Mouse (Mus musculus) myocyte (in vitro differentiated cells): Measurements from ENCODE around the gene Samd4. TPM values are rescaled to one million over a fixed set of nuclear protein-coding genes. Genes with fewer than 3 reads are reported as not detected.

ENCODE experiments used
- H3K27me3 ChIP-seq: one replicate; pipeline ENCODE4 v1.6.1; 2011; ENCODE audit not compliant: control insufficient read depth, insufficient read depth, insufficient read length
- H3K36me3 ChIP-seq: one replicate; pipeline ENCODE4 v1.6.1; 2011; ENCODE audit not compliant: control insufficient read depth, insufficient read depth
- H3K4me2 ChIP-seq: one replicate; pipeline ENCODE4 v1.6.1; 2011; ENCODE audit warnings: low read depth, control low read depth
- H3K4me3 ChIP-seq: one replicate; pipeline ENCODE4 v1.5.1; 2011; ENCODE audit warnings: mild to moderate bottlenecking, control low read depth, moderate library complexity
- H3K79me2 ChIP-seq: one replicate; pipeline ENCODE4 v1.6.1; 2011; ENCODE audit not compliant: control insufficient read depth, insufficient read depth
- H3ac ChIP-seq: one replicate; pipeline ENCODE4 v1.6.1; 2011; ENCODE audit not compliant: control insufficient read depth, insufficient read length
- CEBPB ChIP-seq: IDR thresholded peaks from 2 replicates; pipeline ENCODE4 v1.6.1; 2011; ENCODE audit warnings: mild to moderate bottlenecking, moderate library complexity; ENCODE audit not compliant: poor library complexity, insufficient read depth, severe bottlenecking
- E2F4 ChIP-seq: IDR thresholded peaks from one replicate; pipeline ENCODE4 v1.6.1; 2011; ENCODE audit warnings: mild to moderate bottlenecking, control low read depth, moderate library complexity; ENCODE audit not compliant: insufficient read depth
- MAX ChIP-seq: IDR thresholded peaks from one replicate; pipeline ENCODE4 v1.6.1; 2011; ENCODE audit warnings: low read depth, mild to moderate bottlenecking, control low read depth
- MYOD1 ChIP-seq, 3 experiments: IDR thresholded peaks; one replicate each; pipeline ENCODE4 v1.6.1; 2011; ENCODE audit warnings: control low read depth in 2 of 3, low read depth in 2 of 3, mild to moderate bottlenecking in 2 of 3, moderate library complexity in 1 of 3; ENCODE audit not compliant: insufficient read length in 2 of 3, control insufficient read depth in 1 of 3
- MYOG ChIP-seq, 3 experiments: IDR thresholded peaks; one replicate each; pipeline ENCODE4 v1.6.1; 2011; ENCODE audit warnings: control low read depth in 2 of 3, low read depth in 2 of 3, mild to moderate bottlenecking in 2 of 3; ENCODE audit not compliant: insufficient read length in 2 of 3, control insufficient read depth in 1 of 3, insufficient read depth in 1 of 3
- POLR2A ChIP-seq: IDR thresholded peaks from one replicate; pipeline ENCODE4 v1.6.1; 2011; ENCODE audit warnings: low read depth, mild to moderate bottlenecking, control low read depth, moderate library complexity; ENCODE audit not compliant: insufficient read length
- POLR2AphosphoS2 ChIP-seq: IDR thresholded peaks from one replicate; pipeline ENCODE4 v1.6.1; 2011; ENCODE audit warnings: low read depth, control low read depth; ENCODE audit not compliant: insufficient read length
- REST ChIP-seq: IDR thresholded peaks from one replicate; pipeline ENCODE4 v1.6.1; 2011; ENCODE audit warnings: mild to moderate bottlenecking, control low read depth, moderate library complexity; ENCODE audit not compliant: insufficient read depth, insufficient read length
- SRF ChIP-seq: IDR thresholded peaks from one replicate; pipeline ENCODE4 v1.6.1; 2011; ENCODE audit warnings: low read depth; ENCODE audit not compliant: control insufficient read depth, insufficient read length
- TCF12 ChIP-seq: IDR thresholded peaks from one replicate; pipeline ENCODE4 v1.6.1; 2011; ENCODE audit warnings: mild to moderate bottlenecking, control low read depth; ENCODE audit not compliant: poor library complexity, insufficient read depth, severe bottlenecking
- TCF3 ChIP-seq: IDR thresholded peaks from one replicate; pipeline ENCODE4 v1.6.1; 2011; ENCODE audit warnings: low read depth, control low read depth; ENCODE audit not compliant: insufficient read length
- USF1 ChIP-seq: IDR thresholded peaks from one replicate; pipeline ENCODE4 v1.6.1; 2011; ENCODE audit warnings: low read depth, mild to moderate bottlenecking, control low read depth, moderate library complexity
- polyA plus RNA-seq: library from polyadenylated mRNA; unstranded; fragments of >200 nt; fragmentation: generic; extraction: Trizol; gene quantifications from one replicate; pipeline ENCODE4 v1.2.1, GENCODE M21; 2012; ENCODE audit warnings: missing spikeins

Samd4 gene
- polyA plus RNA-seq, 1 experiment: 15.7 TPM

DNA sequence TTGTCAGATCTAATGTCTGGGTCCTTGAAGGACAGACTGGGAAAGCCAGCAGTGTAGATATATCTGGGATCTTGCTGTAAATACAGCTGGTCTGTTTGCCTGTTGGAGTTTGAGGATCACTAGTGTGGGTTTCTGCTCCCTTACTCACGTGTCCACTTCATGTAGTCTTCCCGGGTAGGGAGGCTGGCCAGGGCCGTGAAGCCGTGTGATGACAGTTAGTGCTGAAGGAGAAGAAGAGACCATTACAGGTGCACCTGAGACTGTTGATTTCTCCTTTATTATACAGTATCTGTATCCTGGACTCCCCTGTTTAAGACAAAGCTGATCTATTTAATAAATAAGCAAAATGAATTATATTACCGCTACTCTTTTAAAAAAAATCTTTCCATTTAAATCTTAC is 34.5 kb downstream of the Samd4 start:
- H3ac ChIP-seq: no peak overlapping the region
- H3K4me3 ChIP-seq: no peak overlapping the region
- H3K4me2 ChIP-seq: no peak overlapping the region
- H3K27me3 ChIP-seq: no peaks in the 10 kb centered on the region
- no peaks in the 10 kb centered on the region for H3K36me3 ChIP-seq
- peaks cover 49% of the 10 kb centered on the region for H3K79me2 ChIP-seq
- TF ChIP-seq POLR2A: no peak
- no peak for TF ChIP-seq E2F4
- no peak for TF ChIP-seq SRF
- no peak for TF ChIP-seq USF1
- TF ChIP-seq TCF12: no peak
- no peak for TF ChIP-seq CEBPB
- no peak for TF ChIP-seq MYOG (IDR thresholded peaks at IDR 0.05; ENCODE audit: control insufficient read depth in 1 of 3, insufficient read depth in 1 of 3, insufficient read length in 2 of 3, low read depth in 2 of 3)
- no peak for TF ChIP-seq MAX
- TF ChIP-seq MYOD1 (IDR thresholded peaks at IDR 0.05; ENCODE audit: control insufficient read depth in 1 of 3, insufficient read length in 2 of 3, low read depth in 2 of 3): no peak
- no peak for TF ChIP-seq TCF3
- no peak for TF ChIP-seq POLR2AphosphoS2
- TF ChIP-seq REST: no peak

DNA sequence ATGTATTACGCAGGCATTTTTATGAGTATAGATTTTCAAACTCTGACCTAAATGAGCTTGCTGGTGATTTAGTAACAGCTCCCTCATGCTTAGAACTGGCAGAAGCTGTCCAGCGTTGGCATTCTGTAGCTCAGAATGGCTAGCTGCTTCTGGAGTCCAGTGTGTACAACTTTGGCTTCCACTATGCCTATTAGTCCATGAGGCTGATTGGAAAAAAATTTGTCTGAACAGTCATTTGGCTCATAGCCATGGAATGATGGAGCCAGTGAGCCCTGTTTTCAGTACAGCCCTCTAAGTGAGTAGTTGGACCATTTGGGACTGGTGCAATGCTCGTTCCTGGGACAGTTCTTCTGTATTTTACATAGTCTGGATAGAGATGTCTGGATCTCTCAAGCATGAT is 34.9 kb downstream of the Samd4 start:
- H3K4me2 ChIP-seq: no peak overlapping the region
- no peaks in the 10 kb centered on the region for H3K36me3 ChIP-seq
- H3K27me3 ChIP-seq: no peaks in the 10 kb centered on the region
- H3K79me2 ChIP-seq: peaks cover 53% of the 10 kb centered on the region
- H3ac ChIP-seq: no peak overlapping the region
- TF ChIP-seq USF1 (no peak), POLR2A (no peak), POLR2AphosphoS2 (no peak), REST (no peak), E2F4 (no peak)
- H3K4me3 ChIP-seq: no peak overlapping the region

DNA sequence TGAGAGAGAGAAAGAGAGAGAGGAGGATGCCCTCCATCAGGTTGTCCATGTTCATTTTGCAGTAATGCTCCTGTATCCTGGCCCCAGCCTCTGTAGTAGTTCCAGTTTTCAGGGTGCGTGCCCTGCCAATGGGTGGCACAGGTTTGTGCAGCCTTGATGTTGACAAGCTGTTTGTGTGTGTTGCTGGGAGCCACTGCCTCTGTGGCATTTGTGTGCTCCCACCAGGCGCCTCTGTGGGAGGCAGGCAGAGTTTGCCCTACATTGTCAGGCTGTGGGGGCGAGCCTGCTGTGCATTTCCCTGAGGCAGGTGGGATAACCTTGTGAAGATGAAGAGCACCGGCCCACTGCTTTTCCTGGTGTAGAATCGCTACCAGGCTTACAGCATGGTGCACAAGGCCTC is 37.8 kb downstream of the Samd4 start:
- H3ac ChIP-seq: no peak overlapping the region
- peaks cover 58% of the 10 kb centered on the region for H3K79me2 ChIP-seq
- H3K27me3 ChIP-seq: no peaks in the 10 kb centered on the region
- no peak overlapping the region for H3K4me2 ChIP-seq
- TF ChIP-seq POLR2AphosphoS2: peak; percentile 31
- TF ChIP-seq TCF12: no peak
- no peaks in the 10 kb centered on the region for H3K36me3 ChIP-seq
- no peak overlapping the region for H3K4me3 ChIP-seq

DNA sequence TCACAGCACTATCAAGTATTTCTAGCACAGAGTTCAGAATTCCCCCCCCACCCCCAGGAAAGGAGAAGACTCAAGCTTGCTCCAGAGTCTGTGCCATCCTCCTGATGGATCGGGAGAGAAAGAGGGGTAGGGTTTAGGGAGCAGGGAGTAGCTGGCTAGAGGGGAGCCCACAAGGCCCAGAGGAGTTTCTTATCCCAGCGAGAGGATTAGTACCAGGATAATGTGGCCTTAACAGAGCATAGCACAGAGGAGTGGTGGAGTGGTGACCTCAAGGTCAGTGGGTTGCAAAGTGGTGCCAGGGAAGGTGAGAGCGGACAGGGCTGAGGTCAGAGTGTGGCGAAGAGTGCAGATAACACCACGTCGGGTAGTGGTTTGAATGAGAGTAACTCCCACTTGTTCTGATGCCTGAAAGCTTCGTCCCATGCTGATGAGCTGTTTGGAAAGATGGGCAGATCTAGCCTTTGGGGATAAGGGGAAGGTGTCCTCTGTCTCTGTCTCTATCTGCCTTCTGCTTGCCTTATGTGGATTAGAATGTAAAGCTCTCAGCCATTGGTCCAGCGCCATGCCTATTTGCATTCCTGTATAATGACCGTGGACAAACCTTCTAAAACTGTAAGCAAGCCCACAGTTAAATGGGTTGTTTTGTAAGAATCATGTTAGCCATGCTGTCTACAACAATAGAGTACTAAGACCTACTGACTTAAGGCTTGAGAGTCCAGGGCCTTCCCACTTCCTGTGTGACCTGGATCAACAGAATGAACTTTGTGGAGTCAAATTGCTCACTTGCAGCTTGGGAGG is 38.7 kb downstream of the Samd4 start:
- no peak overlapping the region for H3ac ChIP-seq
- H3K4me2 ChIP-seq: peak overlapping the region; percentile 16
- peaks cover 56% of the 10 kb centered on the region for H3K79me2 ChIP-seq
- TF ChIP-seq POLR2A: no peak
- TF ChIP-seq REST: no peak
- no peak for TF ChIP-seq POLR2AphosphoS2
- no peak for TF ChIP-seq CEBPB
- no peak for TF ChIP-seq E2F4
- no peak for TF ChIP-seq USF1
- TF ChIP-seq SRF: no peak
- H3K36me3 ChIP-seq: peaks cover 5% of the 10 kb centered on the region
- no peaks in the 10 kb centered on the region for H3K27me3 ChIP-seq
- H3K4me3 ChIP-seq: no peak overlapping the region

DNA sequence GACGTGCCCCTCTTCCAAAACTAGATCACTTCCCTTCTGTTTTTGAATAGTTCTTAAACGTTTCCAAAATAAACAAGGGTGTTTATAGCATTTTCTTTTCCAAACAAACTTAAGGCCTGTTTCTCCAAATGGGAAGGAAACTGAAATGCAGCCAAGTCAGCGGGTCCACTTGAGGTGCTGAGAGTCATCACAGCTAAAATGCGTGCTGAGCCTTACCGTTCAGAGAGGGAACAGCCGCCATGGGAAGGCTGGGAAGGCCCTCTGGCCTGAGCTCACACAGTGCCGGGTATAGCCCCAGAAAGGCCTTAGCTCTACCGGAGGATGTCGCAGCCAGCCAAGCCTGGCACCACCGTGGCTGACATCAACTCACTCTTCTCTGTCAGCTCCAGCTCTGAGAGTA is 41.3 kb downstream of the Samd4 start:
- Histone ChIP-seq H3K4me2 (peak overlapping the region; percentile 63), H3K27me3 (no peaks in the 10 kb centered on the region), H3K79me2 (peaks cover 62% of the 10 kb centered on the region), H3K4me3 (no peak overlapping the region), H3K36me3 (peaks cover 9% of the 10 kb centered on the region), H3ac (no peak overlapping the region)
- TF ChIP-seq MYOD1 (IDR thresholded peaks at IDR 0.05; ENCODE audit: control insufficient read depth in 1 of 3, insufficient read length in 2 of 3, low read depth in 2 of 3) (no peak), USF1 (no peak), MYOG (IDR thresholded peaks at IDR 0.05; ENCODE audit: control insufficient read depth in 1 of 3, insufficient read depth in 1 of 3, insufficient read length in 2 of 3, low read depth in 2 of 3) (no peak), MAX (no peak), TCF12 (no peak), REST (no peak), E2F4 (no peak), POLR2AphosphoS2 (no peak), TCF3 (no peak), CEBPB (no peak), POLR2A (no peak), SRF (no peak)
